Mouse (Mus musculus) embryonic facial prominence, embryonic 13.5 days (tissue): ENCODE results near the gene Ascl2. TPM values are rescaled to one million over a fixed set of nuclear protein-coding genes. Genes with fewer than 3 reads are reported as not detected.

Experiments
- ATAC-seq: fragments of 200-750 bp; cut with Nextera tagmentation; 2 replicates; pipeline ENCODE4 v1.8.0; 2017; ENCODE audit warnings: low read depth; ENCODE audit not compliant: insufficient number of reproducible peaks, insufficient read depth, low FRiP score, low TSS enrichment
- H3K27ac ChIP-seq: fragments of 300-500 bp; sonication (generic); 2 replicates; pipeline ENCODE4 v1.5.1; 2015; ENCODE audit warnings: moderate library complexity, mild to moderate bottlenecking, inconsistent platforms
- H3K27me3 ChIP-seq: fragments of 300-500 bp; sonication (generic); 2 replicates; pipeline ENCODE4 v1.6.1; 2015; ENCODE audit warnings: mild to moderate bottlenecking, inconsistent platforms
- H3K36me3 ChIP-seq: fragments of 300-500 bp; sonication (generic); 2 replicates; pipeline ENCODE4 v1.6.1; 2015; ENCODE audit warnings: mild to moderate bottlenecking, inconsistent platforms
- H3K4me1 ChIP-seq: fragments of 300-500 bp; sonication (generic); 2 replicates; pipeline ENCODE4 v1.6.1; 2015; ENCODE audit warnings: inconsistent platforms
- H3K4me2 ChIP-seq: fragments of 300-500 bp; sonication (generic); 2 replicates; pipeline ENCODE4 v1.6.1; 2015; ENCODE audit warnings: moderate library complexity, mild to moderate bottlenecking, inconsistent platforms
- H3K4me3 ChIP-seq: fragments of 300-500 bp; sonication (generic); 2 replicates; pipeline ENCODE4 v1.5.1; 2015; ENCODE audit warnings: mild to moderate bottlenecking, inconsistent platforms
- H3K9ac ChIP-seq: fragments of 300-500 bp; sonication (generic); 2 replicates; pipeline ENCODE4 v1.6.1; 2015; ENCODE audit warnings: mild to moderate bottlenecking, inconsistent platforms
- H3K9me3 ChIP-seq: fragments of 300-500 bp; sonication (generic); 2 replicates; pipeline ENCODE4 v1.6.1; 2016; ENCODE audit warnings: inconsistent platforms
- WGBS: fragments of 180-500 bp; shearing (Covaris S2); methylation state at CpG from one replicate; pipeline ENCODE4 v1.1.7; 2015; ENCODE audit warnings: mixed read lengths; 5-methylcytosine and 5-hydroxymethylcytosine counted together
- polyA plus RNA-seq: library from polyadenylated mRNA; unstranded; fragments of >200 nt; fragmentation: Nextera tagmentation; extraction: Ambion mirVana; gene quantifications from 2 replicates; pipeline ENCODE4 v1.2.1, GENCODE M21; 2015

Gene Ascl2
- polyA plus RNA-seq, 1 experiment from 2014 or later = 1.3 TPM

- ATAC-seq = no peak
- no peaks in the 10 kb centered on the region for H3K27me3 ChIP-seq
- WGBS = 79% methylated on average over 3 of the region's 3 CpGs
- no peaks in the 10 kb centered on the region for H3K36me3 ChIP-seq
- H3K4me3 ChIP-seq = no peak overlapping the region
- H3K9me3 ChIP-seq = no peaks in the 10 kb centered on the region
- no peaks in the 10 kb centered on the region for H3K4me1 ChIP-seq
- H3K27ac ChIP-seq = no peak overlapping the region
- no peak overlapping the region for H3K9ac ChIP-seq
- H3K4me2 ChIP-seq = no peak overlapping the region
Observed at GRCm38 (mm10) chr7:142995630-142996338, 26.7 kb upstream of the Ascl2 start.

- no peak overlapping the region for H3K4me3 ChIP-seq
- H3K36me3 ChIP-seq = no peaks in the 10 kb centered on the region
- no peak overlapping the region for H3K27ac ChIP-seq
- 0 out of 2 replicates have a peak, but pooled peaks cover 2% of the 10 kb centered on the region for H3K4me1 ChIP-seq
- no peaks in the 10 kb centered on the region for H3K27me3 ChIP-seq
- no peak overlapping the region for H3K9ac ChIP-seq
- no peaks in the 10 kb centered on the region for H3K9me3 ChIP-seq
- no peak overlapping the region for H3K4me2 ChIP-seq
- ATAC-seq = no peak
Observed at GRCm38 (mm10) chr7:142995004-142995403, 25.9 kb upstream of the Ascl2 start.

GRCm38 (mm10) chr7:142987718-142988117 is 18.7 kb upstream of the Ascl2 start:
- H3K4me1 ChIP-seq = peaks cover 7% of the 10 kb centered on the region; the same call in 1 of the 2 replicates
- no peaks in the 10 kb centered on the region for H3K36me3 ChIP-seq
- H3K4me2 ChIP-seq = no peak overlapping the region
- no peak for ATAC-seq
- H3K27me3 ChIP-seq = no peaks in the 10 kb centered on the region
- WGBS = 77% methylated on average over 3 of the region's 3 CpGs
- H3K27ac ChIP-seq = no peak overlapping the region
- H3K9ac ChIP-seq = no peak overlapping the region
- H3K9me3 ChIP-seq = no peaks in the 10 kb centered on the region
- H3K4me3 ChIP-seq = no peak overlapping the region

GRCm38 (mm10) chr7:142985146-142985545 is 16.1 kb upstream of the Ascl2 start:
- no peak overlapping the region for H3K27ac ChIP-seq
- no peaks in the 10 kb centered on the region for H3K27me3 ChIP-seq
- no peak for ATAC-seq
- H3K36me3 ChIP-seq = no peaks in the 10 kb centered on the region
- H3K4me2 ChIP-seq = no peak overlapping the region
- no peak overlapping the region for H3K4me3 ChIP-seq
- H3K9ac ChIP-seq = no peak overlapping the region
- H3K9me3 ChIP-seq = no peaks in the 10 kb centered on the region
- WGBS = 96% methylated on average over 4 of the region's 4 CpGs
- peaks cover 6% of the 10 kb centered on the region; the same call in 1 of the 2 replicates for H3K4me1 ChIP-seq

GRCm38 (mm10) chr7:142981908-142982307 is 12.8 kb upstream of the Ascl2 start:
- WGBS = 73% methylated on average over 4 of the region's 4 CpGs
- Histone ChIP-seq H3K36me3 (no peaks in the 10 kb centered on the region), H3K27ac (no peak overlapping the region), H3K9me3 (no peaks in the 10 kb centered on the region), H3K4me1 (no peaks in the 10 kb centered on the region), H3K27me3 (peaks cover 2% of the 10 kb centered on the region; the same call in 1 of the 2 replicates), H3K4me3 (no peak overlapping the region), H3K9ac (no peak overlapping the region), H3K4me2 (no peak overlapping the region)
- no peak for ATAC-seq

GRCm38 (mm10) chr7:142967884-142968808 is 918 bp downstream of the Ascl2 start:
- Histone ChIP-seq H3K27ac (0 out of 2 replicates have a peak overlapping the region, but pooled peaks have one; percentile 16), H3K4me3 (peak overlapping the region; percentile 50)

GRCm38 (mm10) chr7:142967414-142967883 is 1.6 kb downstream of the Ascl2 start:
- Histone ChIP-seq H3K4me1 (peaks cover 22% of the 10 kb centered on the region), H3K27ac (0 out of 2 replicates have a peak overlapping the region, but pooled peaks have one; percentile 16), H3K9ac (peak overlapping the region; percentile 60), H3K27me3 (peaks cover 90% of the 10 kb centered on the region), H3K9me3 (no peaks in the 10 kb centered on the region), H3K4me3 (peak overlapping the region; percentile 50), H3K4me2 (peak overlapping the region; percentile 97), H3K36me3 (no peaks in the 10 kb centered on the region)
- under 1% methylated on average over 36 of the region's 36 CpGs for WGBS
- 0 out of 2 replicates have a peak, but pooled peaks have one; percentile 39 for ATAC-seq

More at GRCm38 (mm10) chr7:142967884-142968808, 918 bp downstream of the Ascl2 start:
- Histone ChIP-seq H3K36me3 (no peaks in the 10 kb centered on the region), H3K9ac (peak overlapping the region; percentile 60), H3K9me3 (no peaks in the 10 kb centered on the region), H3K4me1 (peaks cover 22% of the 10 kb centered on the region), H3K27me3 (peaks cover 92% of the 10 kb centered on the region), H3K4me2 (peak overlapping the region; percentile 97)
- no peak for ATAC-seq
- under 1% methylated on average over 90 of the region's 90 CpGs for WGBS

GRCm38 (mm10) chr7:142959752-142960151 is 9.3 kb downstream of the Ascl2 start:
- H3K27ac ChIP-seq = no peak overlapping the region
- no peak overlapping the region for H3K9ac ChIP-seq
- no peaks in the 10 kb centered on the region for H3K4me1 ChIP-seq
- WGBS = 70% methylated on average over 4 of the region's 4 CpGs
- ATAC-seq = no peak
- H3K27me3 ChIP-seq = peaks cover 13% of the 10 kb centered on the region
- no peaks in the 10 kb centered on the region for H3K36me3 ChIP-seq
- no peaks in the 10 kb centered on the region for H3K9me3 ChIP-seq
- no peak overlapping the region for H3K4me3 ChIP-seq
- H3K4me2 ChIP-seq = no peak overlapping the region

- Histone ChIP-seq H3K4me3 (no peak overlapping the region), H3K9ac (no peak overlapping the region), H3K27ac (no peak overlapping the region), H3K36me3 (no peaks in the 10 kb centered on the region), H3K4me2 (no peak overlapping the region), H3K4me1 (no peaks in the 10 kb centered on the region), H3K9me3 (no peaks in the 10 kb centered on the region), H3K27me3 (peaks cover 4% of the 10 kb centered on the region; the same call in 1 of the 2 replicates)
- ATAC-seq = no peak
- WGBS = 92% methylated on average over 1 of the region's 1 CpGs
Observed at GRCm38 (mm10) chr7:142958817-142959216, 10.2 kb downstream of the Ascl2 start.

- H3K4me2 ChIP-seq = no peak overlapping the region
- no peaks in the 10 kb centered on the region for H3K4me1 ChIP-seq
- no peaks in the 10 kb centered on the region for H3K9me3 ChIP-seq
- no peak for ATAC-seq
- H3K36me3 ChIP-seq = no peaks in the 10 kb centered on the region
- H3K4me3 ChIP-seq = no peak overlapping the region
- no peak overlapping the region for H3K27ac ChIP-seq
- WGBS = 57% methylated on average over 2 of the region's 2 CpGs
- no peaks in the 10 kb centered on the region for H3K27me3 ChIP-seq
- no peak overlapping the region for H3K9ac ChIP-seq
Observed at GRCm38 (mm10) chr7:142956018-142956417, 13.0 kb downstream of the Ascl2 start.

- Histone ChIP-seq H3K36me3 (no peaks in the 10 kb centered on the region), H3K27me3 (0 out of 2 replicates have a peak, but pooled peaks cover 4% of the 10 kb centered on the region), H3K9ac (no peak overlapping the region), H3K9me3 (no peaks in the 10 kb centered on the region), H3K4me1 (no peaks in the 10 kb centered on the region), H3K4me2 (no peak overlapping the region), H3K4me3 (no peak overlapping the region), H3K27ac (no peak overlapping the region)
- no peak for ATAC-seq
- WGBS = 5% methylated on average over 1 of the region's 1 CpGs
Observed at GRCm38 (mm10) chr7:142949568-142949967, 19.5 kb downstream of the Ascl2 start.
